Comparison of ENCODE assay signal across 11 mouse cellular contexts in genomic region chr5:32472332-32473028, GRCm38 (mm10). TPM values are rescaled to one million over a fixed set of nuclear protein-coding genes. Genes with fewer than 3 reads are reported as not detected.
DNase-seq lines count a peak whose midpoint lies in the region; ATAC-seq and TF ChIP-seq lines count a peak whose summit lies in the region.
"Had no signal": no experiment of that assay in that cellular context is flagged by ENCODE, and none has a peak within 500 bp of the region (broad histone marks: within the 10 kb centered on the region; RNA-seq: fewer than 3 reads in every experiment).

No protein-coding gene starts in this region.

- peaks cover 31% of the 10 kb centered on the region for H3K4me1 ChIP-seq in kidney, adult 2 months (ENCODE audit: control insufficient read depth, insufficient read depth, low read length)
- H3K4me1 ChIP-seq in kidney, embryonic 14.5 days (ENCODE audit: control insufficient read depth, insufficient read depth, low read length) = peaks cover 8% of the 10 kb centered on the region; the same call in 1 of the 2 replicates
- peaks cover 16% of the 10 kb centered on the region for H3K4me1 ChIP-seq in heart, adult 2 months (ENCODE audit: control insufficient read depth, insufficient read depth, low read length)
- peaks cover 2% of the 10 kb centered on the region; the same call in 1 of the 2 replicates for H3K4me1 ChIP-seq in stomach, embryonic 15.5 days
- no peaks in the 10 kb centered on the region for H3K4me1 ChIP-seq in forebrain, embryonic 10.5 days
- no peaks in the 10 kb centered on the region for H3K4me1 ChIP-seq in forebrain, embryonic 13.5 days

- intact Hi-C loops in heart, adult 2 months (cut with DNase I) = no loop called here

- no peak for ATAC-seq in kidney, embryonic 14.5 days (ENCODE audit: low FRiP score, low TSS enrichment)
- ATAC-seq in stomach, embryonic 15.5 days (ENCODE audit: insufficient read depth, low FRiP score, low read depth) = peak; percentile 68; the same call in 1 of the 2 replicates
- ATAC-seq in forebrain, embryonic 13.5 days = no peak

- no peaks in the 10 kb centered on the region for H3K9me3 ChIP-seq in kidney, embryonic 14.5 days (ENCODE audit: control insufficient read depth, low read length)
- H3K9me3 ChIP-seq in stomach, embryonic 15.5 days = no peaks in the 10 kb centered on the region
- no peaks in the 10 kb centered on the region for H3K9me3 ChIP-seq in forebrain, embryonic 10.5 days
- H3K9me3 ChIP-seq in forebrain, embryonic 13.5 days (replicated peaks) = no peaks in the 10 kb centered on the region

- H3K27me3 ChIP-seq in kidney, adult 2 months (replicated peaks; ENCODE audit: control insufficient read depth, insufficient read depth, low read length) = no peaks in the 10 kb centered on the region
- H3K27me3 ChIP-seq in kidney, embryonic 14.5 days (ENCODE audit: control insufficient read depth, insufficient read depth, low read length) = no peaks in the 10 kb centered on the region
- H3K27me3 ChIP-seq in heart, adult 2 months (ENCODE audit: control insufficient read depth, insufficient read depth, low read length) = no peaks in the 10 kb centered on the region
- H3K27me3 ChIP-seq in stomach, embryonic 15.5 days (replicated peaks) = no peaks in the 10 kb centered on the region
- H3K27me3 ChIP-seq in forebrain, embryonic 10.5 days (ENCODE audit: poor library complexity, severe bottlenecking) = no peaks in the 10 kb centered on the region
- H3K27me3 ChIP-seq in forebrain, embryonic 13.5 days = no peaks in the 10 kb centered on the region
- H3K27me3 ChIP-seq: CH12.LX had no signal

- WGBS in kidney, adult 2 months = 50% methylated on average over 4 of the region's 4 CpGs
- 87% methylated on average over 4 of the region's 4 CpGs for WGBS in kidney, embryonic 14.5 days
- 51% methylated on average over 4 of the region's 4 CpGs for WGBS in heart, adult 2 months
- WGBS in stomach, embryonic 15.5 days = 72% methylated on average over 4 of the region's 4 CpGs
- WGBS in forebrain, embryonic 10.5 days = 95% methylated on average over 4 of the region's 4 CpGs
- 88% methylated on average over 4 of the region's 4 CpGs for WGBS in forebrain, embryonic 13.5 days

- peaks cover 15% of the 10 kb centered on the region for H3K79me2 ChIP-seq in heart, adult 2 months (replicated peaks; ENCODE audit: control insufficient read depth, insufficient read depth, low read length)

- peak; percentile 62 for DNase-seq in kidney, adult 2 months
- peak in 1 of 2 experiments; percentile 16 for DNase-seq in heart, adult 2 months
- DNase-seq in kidney, postnatal 25 days = peak; percentile 42 to 43
- no peak for DNase-seq in forebrain, embryonic 10.5 days (ENCODE audit: extremely low spot score, low spot score)
- no peak for DNase-seq in embryo, embryonic 9.5 days (ENCODE audit: extremely low spot score)
- DNase-seq: cerebellum, adult 18-20 months; gastrocnemius, postnatal 25 days had no signal

- H3K36me3 ChIP-seq in kidney, adult 2 months (ENCODE audit: control insufficient read depth, insufficient read depth, low read length) = no peaks in the 10 kb centered on the region
- H3K36me3 ChIP-seq in kidney, embryonic 14.5 days (ENCODE audit: control insufficient read depth, insufficient read depth, low read length) = no peaks in the 10 kb centered on the region
- peaks cover 47% of the 10 kb centered on the region for H3K36me3 ChIP-seq in heart, adult 2 months (ENCODE audit: control insufficient read depth, insufficient read depth, low read length)
- no peaks in the 10 kb centered on the region for H3K36me3 ChIP-seq in stomach, embryonic 15.5 days
- H3K36me3 ChIP-seq in forebrain, embryonic 10.5 days (replicated peaks) = peaks cover 36% of the 10 kb centered on the region
- no peaks in the 10 kb centered on the region for H3K36me3 ChIP-seq in forebrain, embryonic 13.5 days (ENCODE audit: poor library complexity, severe bottlenecking)

- H3K9ac ChIP-seq in kidney, embryonic 14.5 days (ENCODE audit: low read depth, low read length) = no peak overlapping the region
- no peak overlapping the region for H3K9ac ChIP-seq in heart, adult 2 months (ENCODE audit: low read depth, low read length)
- H3K9ac ChIP-seq in stomach, embryonic 15.5 days = no peak overlapping the region
- H3K9ac ChIP-seq in forebrain, embryonic 13.5 days = no peak overlapping the region

- no peak overlapping the region for H3K4me3 ChIP-seq in kidney, adult 2 months (ENCODE audit: insufficient read depth, low read depth, low read length)
- no peak overlapping the region for H3K4me3 ChIP-seq in kidney, embryonic 14.5 days (ENCODE audit: low read length)
- no peak overlapping the region for H3K4me3 ChIP-seq in heart, adult 2 months
- H3K4me3 ChIP-seq in stomach, embryonic 15.5 days (replicated peaks) = no peak overlapping the region
- H3K4me3 ChIP-seq in forebrain, embryonic 10.5 days = no peak overlapping the region
- no peak overlapping the region for H3K4me3 ChIP-seq in forebrain, embryonic 13.5 days

- peak overlapping the region; percentile 74 for H3K27ac ChIP-seq in kidney, adult 2 months (ENCODE audit: insufficient read depth, low read depth, low read length)
- no peak overlapping the region for H3K27ac ChIP-seq in kidney, embryonic 14.5 days (ENCODE audit: low read depth, low read length)
- peak overlapping the region; percentile 57 for H3K27ac ChIP-seq in heart, adult 2 months
- H3K27ac ChIP-seq in stomach, embryonic 15.5 days = peak overlapping the region; percentile 5; the same call in 1 of the 2 replicates
- no peak overlapping the region for H3K27ac ChIP-seq in forebrain, embryonic 10.5 days
- no peak overlapping the region for H3K27ac ChIP-seq in forebrain, embryonic 13.5 days

- no peak for TF ChIP-seq EP300 in heart, adult 2 months (IDR thresholded peaks at IDR 0.05; ENCODE audit: insufficient read depth, low read depth, low read length)

- no peak overlapping the region for H3K4me2 ChIP-seq in kidney, embryonic 14.5 days (replicated peaks; ENCODE audit: low read depth, low read length)
- no peak overlapping the region for H3K4me2 ChIP-seq in stomach, embryonic 15.5 days
- H3K4me2 ChIP-seq in forebrain, embryonic 13.5 days = no peak overlapping the region

- no peak for TF ChIP-seq POLR2A in kidney, adult 2 months (IDR thresholded peaks at IDR 0.05; ENCODE audit: low read depth, low read length)
- TF ChIP-seq POLR2A in heart, adult 2 months (IDR thresholded peaks at IDR 0.05; ENCODE audit: insufficient read depth, low read depth, low read length) = no peak

- TF ChIP-seq CTCF in kidney, adult 2 months (conservative IDR thresholded peaks at IDR 0.05; ENCODE audit: insufficient read depth, insufficient read length, low read depth, low read length) = no peak
- TF ChIP-seq CTCF in heart, adult 2 months (IDR thresholded peaks at IDR 0.05) = no peak

RNA-seq across cellular contexts. Expression of gene Ppp1cb, which starts 13.8 kb away (rescaled TPM):
- polyA plus RNA-seq in kidney, adult 2 months (2012; rRNA removed) = 25.4 and 46.3 TPM in 2 replicates
- polyA plus RNA-seq in kidney, embryonic 14.5 days (2014; fragmentation: Nextera tagmentation; extraction: Ambion mirVana) = 219 and 229 TPM in 2 replicates
- 100 to 1,000 TPM; 423 to 471 TPM for total RNA-seq in heart, adult 2 months (2021)
- polyA plus RNA-seq in heart, adult 2 months (2012; rRNA removed) = 82.1 and 188 TPM in 2 replicates
- polyA plus RNA-seq in stomach, embryonic 15.5 days (2015; fragmentation: Nextera tagmentation; extraction: Ambion mirVana) = 234 and 253 TPM in 2 replicates
- polyA plus RNA-seq in forebrain, embryonic 10.5 days (2016; fragmentation: Nextera tagmentation; extraction: Ambion mirVana) = 214 and 230 TPM in 2 replicates
- 213 and 246 TPM in 2 replicates for polyA plus RNA-seq in forebrain, embryonic 13.5 days (2015; fragmentation: Nextera tagmentation; extraction: Ambion mirVana)

Comparison
In these comparisons a context has a peak if more than half of its experiments do, and no peak if none do; other contexts are left out.
1. H3K27ac ChIP-seq: peak in kidney, adult 2 months (single experiment), heart, adult 2 months (single experiment) and stomach, embryonic 15.5 days (single experiment); none in kidney, embryonic 14.5 days (single experiment), forebrain, embryonic 10.5 days (single experiment) and forebrain, embryonic 13.5 days (single experiment).
2. DNase-seq: peak in kidney, adult 2 months (single experiment) and kidney, postnatal 25 days (2 of 2); none in forebrain, embryonic 10.5 days (single experiment) and embryo, embryonic 9.5 days (single experiment).